Mouse (Mus musculus): ENCODE measurements around the gene Mllt6.
"Not testable (repeated sequence)": the region's sequence is repeated elsewhere in the genome, so short reads cannot be mapped to it uniquely, and the experiment has no call there.

The Mllt6 gene

DNA sequence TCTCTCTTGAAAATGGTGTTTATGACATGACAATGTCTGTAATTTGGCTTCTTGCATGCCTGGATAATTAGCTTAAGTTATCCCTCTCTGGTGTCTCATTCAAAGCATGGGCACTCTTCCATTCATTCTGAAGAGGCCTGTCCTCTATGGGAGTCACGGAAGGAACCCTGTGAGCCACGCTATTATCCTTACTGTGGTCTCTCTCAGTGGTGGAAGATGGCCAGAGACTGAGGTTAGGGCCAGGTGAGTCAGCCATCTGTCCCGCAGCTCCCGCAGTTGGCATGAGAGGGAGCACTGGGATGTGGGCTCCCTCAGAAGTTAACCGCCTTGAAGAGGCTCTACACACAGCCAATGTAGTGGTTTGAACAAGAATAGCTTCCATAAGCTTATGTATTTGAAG lies 12.9 kb upstream of the Mllt6 start:
- no peak for DNase-seq

DNA sequence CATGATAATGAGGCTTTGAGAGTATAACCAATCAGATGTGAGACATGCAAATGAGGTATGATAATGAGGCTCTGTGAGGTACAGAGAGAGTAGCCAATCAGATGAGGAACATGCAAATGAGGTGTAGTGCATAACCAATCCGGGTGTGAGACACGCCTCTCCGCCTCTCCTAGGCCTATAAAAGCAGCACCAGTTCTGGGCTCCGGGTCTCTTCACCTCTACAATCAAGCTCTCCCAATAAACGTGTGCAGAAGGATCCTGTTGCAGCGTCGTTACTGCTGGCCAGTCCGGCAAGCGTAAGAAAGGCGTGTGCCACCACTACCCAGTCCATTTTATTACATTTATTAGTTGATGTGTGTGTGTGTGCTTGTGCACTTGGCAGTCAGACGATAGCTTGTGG lies 9.8 kb upstream of the Mllt6 start:
- not testable (repeated sequence) for DNase-seq

DNA sequence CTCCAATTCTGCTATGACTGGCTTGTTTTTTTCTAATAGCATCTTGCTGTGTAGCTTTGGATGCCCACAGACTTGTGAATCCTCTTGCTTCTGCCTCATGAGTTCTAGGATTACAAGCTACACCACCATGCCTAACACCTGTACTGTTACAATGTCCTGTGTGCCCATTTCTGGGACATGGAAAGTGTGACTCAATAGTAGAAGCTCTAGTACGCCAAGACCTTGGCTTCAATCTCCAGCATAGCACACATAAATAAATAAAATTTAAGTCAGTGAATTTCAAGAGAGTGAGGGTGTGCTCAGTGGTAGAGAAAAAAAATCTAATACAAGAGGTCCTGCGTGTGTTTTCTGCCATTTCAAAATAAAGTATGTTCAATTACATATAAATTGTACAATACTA lies 9.0 kb upstream of the Mllt6 start:
- DNase-seq: no peak

DNA sequence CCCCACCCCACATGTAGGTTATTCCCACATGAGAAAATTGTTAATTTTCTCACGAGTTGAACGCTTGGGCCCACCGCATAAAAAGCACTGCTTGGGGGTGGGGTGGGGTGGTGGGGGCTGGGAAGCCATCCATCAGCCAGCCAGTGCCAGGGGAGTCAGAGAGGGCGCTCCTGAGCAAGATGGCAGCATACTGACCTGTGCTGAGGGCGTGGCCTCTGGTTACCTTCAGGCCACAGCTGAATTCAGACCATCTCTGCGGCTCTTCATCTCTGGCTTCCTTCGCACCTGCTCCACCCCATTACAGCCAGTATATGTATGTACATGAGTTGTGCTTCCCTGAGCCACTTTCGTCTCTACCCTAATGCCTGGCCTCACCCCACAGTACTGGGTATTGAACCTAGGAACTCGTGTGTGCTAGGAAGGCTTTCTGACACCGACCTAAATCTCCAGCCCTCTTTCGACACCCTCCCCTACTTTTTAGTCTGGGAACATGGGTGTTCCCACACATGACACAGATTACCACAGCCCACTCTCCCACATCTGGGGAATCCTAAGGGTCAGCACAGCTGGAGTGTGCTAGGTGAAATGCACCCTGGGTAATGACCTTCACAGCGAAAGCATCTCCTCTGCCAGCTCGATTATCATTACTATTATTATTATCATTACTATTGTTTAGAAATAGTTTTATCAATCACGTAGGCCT lies 6.8 kb upstream of the Mllt6 start:
- DNase-seq: no peak

DNA sequence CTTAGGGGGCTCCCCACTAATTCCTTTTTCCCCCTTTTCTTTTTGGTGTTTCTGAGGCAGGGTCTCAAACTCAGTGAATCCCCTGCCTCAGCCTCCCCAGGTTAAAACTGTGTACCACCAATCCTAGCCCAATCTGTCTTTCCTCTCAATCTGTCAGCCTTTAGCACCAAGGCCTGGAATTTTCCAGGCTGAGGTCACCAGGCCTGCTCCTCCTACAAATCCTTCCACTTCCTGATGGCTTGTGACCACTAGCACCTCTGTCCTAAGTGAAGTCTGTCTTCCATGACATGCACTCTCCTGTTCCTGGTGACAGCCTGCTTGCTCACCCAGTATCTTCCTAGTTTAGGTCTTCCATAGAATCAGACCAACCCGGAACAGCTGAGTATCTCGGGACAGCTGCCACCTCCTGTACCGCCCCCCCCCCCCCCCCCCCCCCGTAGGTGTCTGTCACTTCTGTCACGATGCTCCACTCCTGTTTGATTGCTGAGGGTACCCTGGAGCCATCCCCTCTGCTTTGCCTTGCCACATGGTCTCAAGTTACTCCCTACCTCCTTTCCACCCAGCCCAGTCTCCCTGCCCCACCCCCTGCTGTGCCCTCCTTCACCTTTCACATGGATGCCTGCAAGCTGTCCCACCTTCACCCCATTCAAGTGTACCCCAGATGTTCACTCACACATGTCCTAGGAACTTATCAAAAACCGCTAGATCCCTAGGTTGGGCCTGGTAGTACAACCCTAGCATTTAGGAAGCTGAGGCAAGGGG lies 5.8 kb upstream of the Mllt6 start:
- DNase-seq: no peak

DNA sequence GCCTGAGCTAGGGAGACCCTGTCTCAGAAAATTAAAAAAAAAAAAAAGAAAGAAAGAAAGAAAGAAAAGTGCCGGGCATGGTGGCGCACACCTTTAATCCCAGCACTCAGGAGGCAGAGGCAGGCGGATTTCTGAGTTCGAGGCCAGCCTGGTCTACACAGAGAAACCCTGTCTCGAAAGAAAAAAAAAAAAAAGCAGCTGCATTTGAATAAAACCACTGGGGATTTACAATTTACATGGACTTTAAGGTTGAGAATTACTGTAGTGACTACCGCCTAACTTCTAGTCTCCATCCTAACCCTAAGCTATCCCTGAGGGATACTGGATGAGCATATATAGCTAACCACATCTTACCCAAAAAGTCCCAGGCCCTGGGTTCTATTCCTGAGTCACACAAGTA lies 5.2 kb upstream of the Mllt6 start:
- DNase-seq: not testable (repeated sequence)

DNA sequence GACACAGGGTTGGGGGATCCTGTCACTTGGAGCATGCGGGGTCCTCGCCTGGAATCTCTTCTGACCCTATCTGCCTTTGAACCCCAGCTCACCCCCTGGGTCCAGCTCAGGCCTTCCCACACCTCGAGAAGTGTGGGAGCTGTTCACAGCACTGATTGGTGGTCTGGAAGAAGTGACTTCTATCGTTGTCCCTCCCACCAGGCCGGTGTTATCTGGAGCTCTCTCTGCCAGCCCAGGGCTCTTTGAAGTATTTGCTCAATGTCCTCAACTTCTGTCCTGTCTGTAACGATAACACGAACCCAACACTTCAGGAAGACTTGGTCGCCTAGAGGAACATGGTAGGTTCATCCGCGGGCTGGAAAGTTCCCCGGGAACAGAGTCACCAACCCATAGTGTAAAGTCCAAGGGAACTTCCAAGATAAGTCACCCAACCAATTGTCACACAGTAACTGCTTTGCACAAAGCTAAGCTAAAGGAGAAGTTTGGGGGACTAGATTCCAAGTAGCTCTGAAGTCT lies 4.4 kb upstream of the Mllt6 start:
- DNase-seq: no peak

DNA sequence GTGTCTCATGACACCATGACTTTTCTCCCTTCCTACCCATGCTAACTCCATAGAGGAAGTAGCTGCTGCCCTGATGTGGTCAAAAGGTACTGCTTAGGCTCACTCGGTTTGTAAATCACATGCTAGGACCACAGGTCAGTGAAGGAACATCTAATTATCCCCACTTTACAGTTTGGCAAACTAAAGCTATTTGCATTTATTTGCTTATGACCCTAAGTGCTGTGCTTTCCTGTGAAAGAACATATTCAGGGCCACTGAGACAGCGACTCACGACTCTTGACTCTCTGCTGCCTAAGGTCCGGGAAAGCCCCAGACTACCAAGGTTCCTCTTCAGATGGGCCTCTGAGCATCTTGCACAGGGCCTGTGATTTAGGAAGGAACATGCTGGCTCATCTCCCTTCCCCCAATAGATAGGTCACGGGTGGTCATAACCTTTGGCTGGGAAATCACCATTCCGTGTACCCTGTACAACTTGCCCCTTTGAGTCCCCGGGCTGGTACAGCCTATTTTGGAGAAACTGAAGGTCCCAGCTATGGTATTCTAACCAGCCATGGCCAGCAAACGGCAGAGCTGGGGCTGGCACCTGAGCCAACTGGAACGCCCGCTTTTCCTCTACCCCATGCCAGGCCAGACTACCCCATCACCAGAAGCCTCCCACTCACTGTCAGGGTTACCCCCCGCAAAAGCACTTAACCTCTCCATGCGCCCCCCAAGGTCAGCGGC lies 3.8 kb upstream of the Mllt6 start:
- DNase-seq: no peak

DNA sequence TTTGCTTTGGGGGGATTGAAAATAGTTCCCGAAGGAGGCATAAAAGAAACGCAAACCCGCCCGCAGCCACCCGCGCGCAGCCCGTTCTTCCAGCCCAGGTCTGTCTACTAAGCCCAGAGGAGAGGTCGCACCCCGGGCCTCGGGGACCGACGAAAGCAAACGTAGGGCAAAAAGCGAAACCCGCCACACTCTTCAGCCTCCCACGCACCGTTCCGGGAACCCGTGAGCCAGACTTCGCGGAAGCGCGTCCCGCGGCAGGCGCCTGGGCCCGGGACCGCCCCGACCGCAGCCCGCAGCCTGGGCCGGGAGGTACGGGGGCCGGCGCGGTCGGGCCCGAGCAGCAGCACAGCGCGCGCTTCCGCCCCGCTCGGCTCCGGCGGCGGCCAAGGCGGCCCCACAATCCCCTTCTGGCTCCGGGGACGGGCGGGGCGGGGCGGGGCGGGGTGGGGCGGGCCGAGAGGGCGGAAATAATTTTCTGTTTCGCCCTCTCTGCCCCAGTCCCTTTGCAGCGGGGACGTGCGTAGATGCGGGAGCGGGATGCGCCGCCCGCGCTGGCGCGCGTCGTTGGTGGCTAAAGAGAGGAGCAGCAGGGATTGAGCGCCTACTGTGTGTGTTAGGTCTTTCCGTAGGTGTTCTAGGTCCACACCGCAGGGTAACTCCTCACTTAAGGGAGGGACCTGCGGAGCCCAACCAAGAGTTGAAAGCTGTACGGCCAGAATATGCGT lies 3.1 kb upstream of the Mllt6 start:
- DNase-seq: peak; percentile 89

DNA sequence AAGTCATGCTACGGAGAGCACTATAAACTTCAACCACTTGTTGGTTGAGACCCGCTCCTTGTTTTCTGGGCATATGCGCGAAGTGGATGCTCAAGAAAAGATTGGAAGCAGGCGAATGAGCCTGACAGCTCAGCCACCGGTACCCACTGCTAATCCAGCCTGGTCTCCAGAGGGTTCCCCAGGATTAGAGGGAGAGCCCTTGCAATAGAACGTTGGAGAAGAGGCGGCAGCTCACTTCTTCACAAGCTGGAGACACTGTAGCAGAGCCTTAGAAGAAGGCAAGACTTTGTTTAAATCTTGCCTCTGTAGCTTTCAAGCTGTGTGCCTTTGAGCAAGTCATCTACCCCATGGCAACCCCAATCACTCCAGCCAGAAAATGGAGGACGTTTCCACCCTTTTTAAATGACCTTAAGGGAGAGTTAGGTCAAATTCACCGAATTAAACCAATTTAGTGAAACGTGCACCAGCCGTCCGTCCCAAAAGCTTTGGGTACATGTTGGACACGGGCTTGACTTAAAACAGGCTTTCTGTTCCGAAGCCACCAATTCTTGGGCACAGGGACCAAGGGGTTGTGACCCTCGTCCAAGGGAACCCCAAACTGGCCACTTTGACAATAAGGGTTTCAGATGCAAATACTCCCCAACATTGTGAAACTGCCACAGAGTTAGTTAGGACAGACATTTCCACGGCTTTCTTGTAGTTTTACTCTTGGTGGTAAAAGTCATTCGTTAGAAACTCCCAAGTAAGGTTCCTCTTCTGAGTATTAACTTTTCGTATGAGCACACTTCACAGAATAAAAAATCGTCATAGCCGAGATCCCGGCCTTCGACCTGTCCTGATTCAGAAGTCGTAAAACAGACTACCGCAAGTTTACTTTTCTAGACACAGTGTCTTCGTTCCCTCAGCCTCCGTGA lies 2.2 kb upstream of the Mllt6 start:
- no peak for DNase-seq

DNA sequence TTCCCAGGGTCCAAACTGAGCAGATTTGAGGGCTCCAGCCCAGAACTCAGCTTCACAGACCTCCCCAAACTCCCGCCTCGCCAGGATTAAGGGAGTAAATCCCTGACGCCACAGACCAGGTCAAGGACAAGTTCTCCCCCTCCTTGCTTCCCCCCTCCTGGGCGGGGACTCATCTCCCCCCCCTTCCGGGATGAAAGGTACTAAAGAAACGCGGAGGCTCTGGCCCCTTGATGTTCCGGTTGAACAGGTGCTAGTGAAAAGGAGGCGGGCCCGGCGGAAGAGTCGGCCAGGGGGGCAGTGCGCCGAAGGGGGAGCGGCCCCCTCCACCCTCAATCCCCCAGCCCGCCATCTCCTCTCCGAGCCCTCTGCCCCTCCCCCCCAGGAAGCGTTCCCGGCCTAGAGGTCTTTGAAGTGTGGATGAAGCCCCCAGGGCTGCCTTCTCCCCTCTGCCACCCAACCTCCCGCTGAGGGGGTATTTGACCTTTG lies 1.5 kb upstream of the Mllt6 start:
- DNase-seq: peak; percentile 77

DNA sequence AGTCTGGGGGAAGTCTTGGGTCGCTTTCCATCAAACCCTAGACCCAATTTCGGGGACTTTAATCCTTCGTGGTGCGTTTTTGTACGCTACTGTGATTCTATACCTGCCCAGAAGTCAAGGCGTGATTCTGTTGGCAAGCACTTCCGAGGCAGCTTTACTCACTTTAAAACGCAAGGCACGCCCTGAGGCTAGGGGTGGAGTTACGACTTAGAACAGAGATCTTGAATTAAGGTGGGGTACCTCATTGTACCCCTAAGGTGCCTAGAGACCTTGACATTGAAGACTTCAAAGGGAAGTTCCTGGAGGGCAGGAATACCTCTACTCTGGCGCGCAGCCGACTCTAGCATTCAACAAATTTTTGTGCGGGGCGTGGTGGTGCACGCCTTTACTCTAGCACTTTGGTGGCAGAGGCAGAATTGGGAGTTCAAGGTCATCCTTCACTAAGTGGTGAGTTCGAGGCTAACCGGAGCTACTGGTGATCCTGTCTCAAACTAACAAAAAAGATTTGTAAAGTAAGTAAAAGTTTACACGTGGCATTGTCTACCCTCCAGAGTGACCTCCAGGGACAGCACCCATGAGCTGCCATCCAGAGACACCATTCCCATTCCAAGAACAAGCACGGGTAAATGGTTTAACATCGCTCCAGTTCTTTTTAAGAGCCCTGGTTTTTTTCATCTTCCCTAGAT lies 864 bp upstream of the Mllt6 start:
- no peak for DNase-seq

DNA sequence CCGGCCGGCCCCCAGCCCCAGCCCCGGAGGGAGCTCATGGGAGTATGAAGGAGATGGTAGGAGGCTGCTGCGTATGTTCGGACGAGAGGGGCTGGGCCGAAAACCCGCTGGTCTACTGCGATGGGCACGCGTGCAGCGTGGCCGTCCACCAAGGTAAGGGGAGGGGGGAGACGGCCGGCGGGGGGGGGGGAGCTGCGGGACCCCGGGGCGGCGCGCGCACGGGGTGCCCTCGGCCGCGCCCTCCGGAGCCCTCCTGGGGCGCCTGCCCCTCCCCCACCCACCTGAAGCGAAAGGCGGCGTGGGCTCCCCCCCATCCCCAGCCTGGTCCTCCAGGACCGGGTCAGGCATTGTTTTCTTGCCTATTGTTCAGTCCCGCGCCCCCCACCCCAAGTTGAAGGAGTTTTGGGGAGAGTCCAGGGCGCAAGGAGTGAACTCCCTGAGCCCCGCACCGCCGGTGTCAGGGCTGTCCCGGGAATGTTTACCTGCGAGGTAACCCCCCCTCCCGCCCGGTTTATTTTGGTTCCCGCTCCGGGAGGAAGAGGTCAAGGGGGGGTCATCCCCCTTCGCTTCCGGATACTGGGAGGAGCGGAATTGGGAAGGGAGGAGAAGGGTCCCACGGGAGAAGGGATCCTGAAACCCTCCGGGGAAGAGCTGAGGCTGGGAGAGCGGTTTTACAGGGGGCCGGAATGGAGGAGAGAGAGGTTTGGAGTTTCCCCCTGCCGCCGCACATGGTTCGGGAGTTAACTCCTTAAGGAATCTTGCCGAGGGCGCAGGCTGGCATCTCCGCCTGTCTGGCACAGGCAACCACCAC lies 519 bp downstream of the Mllt6 start:
- peak; percentile 63 for DNase-seq

DNA sequence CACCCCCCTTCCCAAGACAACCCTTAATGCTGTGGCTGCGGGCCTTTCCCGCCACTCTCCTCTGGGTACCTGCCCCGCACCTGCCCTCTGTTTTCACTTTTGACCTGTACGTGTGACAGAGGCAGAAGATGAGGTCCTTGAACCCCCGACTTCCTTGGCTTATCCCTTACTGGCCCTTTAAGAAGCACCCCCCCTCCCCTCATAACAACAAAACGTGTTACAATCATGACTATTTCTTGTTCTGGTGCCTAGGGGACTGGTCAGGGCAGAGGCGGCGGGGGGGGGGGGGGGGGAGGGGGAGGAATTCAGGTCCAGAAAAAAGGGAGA lies 1.1 kb downstream of the Mllt6 start:
- DNase-seq: no peak

DNA sequence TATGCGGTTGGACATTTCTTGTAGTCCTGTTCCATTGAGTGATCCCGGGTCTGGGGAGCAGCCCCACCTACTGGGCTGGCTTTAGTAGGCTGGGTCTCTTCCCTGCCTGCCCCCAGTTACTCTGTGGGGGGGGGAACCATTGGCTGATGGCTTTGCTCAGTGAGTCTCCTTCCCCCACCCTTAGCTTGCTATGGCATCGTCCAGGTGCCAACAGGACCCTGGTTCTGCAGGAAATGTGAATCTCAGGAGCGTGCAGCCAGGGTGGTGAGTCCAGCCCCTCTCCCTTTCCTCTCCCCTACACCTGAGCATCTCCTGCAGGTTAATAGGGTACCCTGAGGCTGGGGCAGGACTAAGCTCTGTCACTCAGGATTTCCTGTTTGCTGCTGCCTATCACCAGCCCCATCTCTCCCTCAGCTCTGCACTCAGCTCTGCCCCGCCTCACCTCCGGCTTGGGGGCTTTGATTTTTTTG lies 1.6 kb downstream of the Mllt6 start:
- DNase-seq: no peak

DNA sequence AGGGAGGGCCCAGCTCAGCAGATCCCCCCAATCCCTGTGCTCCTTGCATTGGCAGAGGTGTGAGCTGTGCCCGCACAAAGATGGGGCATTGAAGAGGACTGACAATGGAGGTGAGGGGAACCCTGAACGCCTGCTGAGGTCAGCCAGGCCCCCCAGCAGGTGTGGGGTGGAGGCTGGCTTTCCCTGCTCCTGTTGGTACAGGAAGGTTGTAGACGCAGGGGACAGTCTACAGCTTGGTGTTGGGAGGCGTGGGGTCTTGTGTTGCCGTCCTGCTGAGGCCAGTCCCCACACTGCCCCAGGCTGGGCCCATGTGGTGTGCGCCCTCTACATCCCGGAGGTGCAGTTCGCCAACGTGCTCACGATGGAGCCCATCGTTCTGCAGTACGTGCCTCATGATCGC lies 2.2 kb downstream of the Mllt6 start:
- DNase-seq: no peak

DNA sequence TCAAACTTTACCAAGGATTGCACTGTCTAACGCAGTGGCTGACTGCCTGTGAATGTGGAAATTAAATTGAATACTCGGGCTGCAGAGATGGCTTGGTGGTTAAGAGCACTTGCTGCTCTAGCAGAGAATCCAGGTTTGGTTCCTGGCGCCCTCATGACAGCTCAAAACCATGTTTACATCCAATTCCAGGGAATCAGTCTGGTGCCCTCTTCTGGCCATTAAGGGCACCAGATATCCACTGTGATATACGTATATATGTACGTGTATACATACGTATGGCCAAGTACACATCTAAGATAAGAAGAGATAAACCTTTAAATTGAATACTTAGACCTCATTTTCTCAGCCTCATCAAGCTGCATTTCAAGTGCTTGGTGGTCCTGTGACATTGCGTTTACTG lies 3.0 kb downstream of the Mllt6 start:
- no peak for DNase-seq

DNA sequence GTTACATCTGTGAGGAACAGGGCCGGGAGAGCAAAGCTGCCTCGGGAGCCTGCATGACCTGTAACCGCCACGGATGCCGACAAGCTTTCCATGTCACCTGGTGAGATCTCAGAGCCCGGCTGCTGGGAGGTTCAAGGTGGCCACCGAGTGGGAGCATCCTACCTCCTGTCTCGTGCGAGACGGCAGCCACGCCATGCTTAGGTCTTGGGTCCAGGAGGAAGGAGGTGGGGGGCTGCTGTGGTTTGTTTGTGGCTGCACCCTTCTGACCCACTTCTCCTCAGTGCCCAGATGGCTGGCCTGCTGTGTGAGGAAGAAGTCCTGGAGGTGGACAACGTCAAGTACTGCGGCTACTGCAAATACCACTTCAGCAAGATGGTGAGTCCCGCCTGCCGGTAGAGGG lies 3.6 kb downstream of the Mllt6 start:
- no peak for DNase-seq

DNA sequence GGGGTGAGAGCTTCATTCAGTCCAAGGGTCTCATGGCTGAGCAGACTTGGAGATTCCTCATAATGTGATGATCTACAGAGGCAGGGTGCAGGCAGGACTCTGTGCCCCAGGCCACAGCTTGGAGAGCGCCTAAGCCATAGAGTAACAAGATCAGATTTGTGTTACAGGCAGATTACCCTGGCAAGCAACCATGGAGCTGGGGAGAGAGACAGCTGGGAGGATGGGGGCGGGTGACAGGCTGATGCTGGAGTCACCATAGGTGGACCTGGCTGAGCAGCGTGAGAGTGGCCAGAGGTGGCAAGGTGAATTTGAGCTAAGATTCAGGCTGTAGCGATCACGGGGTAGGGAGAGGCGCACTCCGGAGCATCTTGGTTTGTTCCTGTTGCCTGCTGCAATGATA lies 4.9 kb downstream of the Mllt6 start:
- no peak for DNase-seq

DNA sequence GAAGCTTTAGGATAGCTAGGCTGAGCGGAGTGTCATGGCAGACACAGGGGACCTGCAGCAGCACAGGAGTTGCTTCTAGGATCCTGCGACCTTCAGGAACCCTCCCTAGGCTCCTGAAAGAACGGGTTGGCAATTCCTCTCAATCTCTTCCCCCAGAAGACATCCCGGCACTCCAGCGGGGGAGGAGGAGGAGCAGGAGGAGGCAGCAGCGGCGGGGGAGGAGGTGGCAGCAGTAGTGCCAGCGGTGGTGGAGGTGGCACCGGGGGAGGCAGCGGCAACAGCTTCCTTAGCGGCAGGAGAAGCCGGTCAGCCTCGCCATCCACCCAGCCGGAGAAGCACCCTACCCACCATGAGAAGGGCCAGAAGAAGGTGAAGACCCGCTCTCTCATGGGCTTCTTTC lies 6.1 kb downstream of the Mllt6 start:
- DNase-seq: no peak

Measured in retina, postnatal 1 day (tissue).